Mouse (Mus musculus) embryonic fibroblast, embryonic 13.5 days (primary cell): Measurements from ENCODE around the gene Tert. TPM values are rescaled to one million over a fixed set of nuclear protein-coding genes. Genes with fewer than 3 reads are reported as not detected.

Experiments
- H3K27ac ChIP-seq: 2 replicates; pipeline ENCODE4 v1.5.1; 2012; ENCODE audit warnings: low read length, control low read depth, inconsistent platforms; ENCODE audit not compliant: insufficient read depth
- H3K4me1 ChIP-seq: 2 replicates; pipeline ENCODE4 v1.6.1; 2011; ENCODE audit warnings: low read length; ENCODE audit not compliant: control insufficient read depth, insufficient read depth
- H3K4me3 ChIP-seq: 2 replicates; pipeline ENCODE4 v1.5.1; 2011; ENCODE audit warnings: mild to moderate bottlenecking, control low read depth, low read length; ENCODE audit not compliant: insufficient read depth
- CTCF ChIP-seq: IDR thresholded peaks from 2 replicates; pipeline ENCODE4 v1.5.1; 2011; ENCODE audit warnings: mild to moderate bottlenecking, control low read depth, low read length, moderate library complexity, borderline replicate concordance; ENCODE audit not compliant: insufficient read depth
- POLR2A ChIP-seq: IDR thresholded peaks from 2 replicates; pipeline ENCODE4 v1.6.1; 2011; ENCODE audit warnings: low read depth, mild to moderate bottlenecking, control low read depth, low read length, moderate library complexity
- polyA plus RNA-seq: library from polyadenylated mRNA; stranded (reverse); fragments of >200 nt; gene quantifications from 2 replicates; pipeline ENCODE4 v1.2.4, GENCODE M21; 2011; ENCODE audit warnings: low read depth; ENCODE audit not compliant: missing spikeins, insufficient read length

Tert gene
- polyA plus RNA-seq: 6.5 and 6.6 TPM in 2 replicates

- Histone ChIP-seq H3K4me3 (peak within 1 kb of the TSS; percentile 57), H3K27ac (no peak within 1 kb of the TSS), H3K4me1 (no peaks in the 10 kb centered on the region)
- TF ChIP-seq POLR2A (peak; percentile 79), CTCF (no peak)
Observed at GRCm38 (mm10) chr13:73626745-73627549, at the start of gene Tert. Tert (plus strand) TSS chr13:73626911.

GRCm38 (mm10) chr13:73577277-73577676 lies 49.4 kb upstream of the Tert start:
- no peak for TF ChIP-seq POLR2A
- no peak overlapping the region for H3K27ac ChIP-seq

GRCm38 (mm10) chr13:73591488-73591887 lies 35.2 kb upstream of the Tert start:
- H3K27ac ChIP-seq: no peak overlapping the region
- no peak overlapping the region for H3K4me3 ChIP-seq
- TF ChIP-seq POLR2A (no peak), CTCF (no peak)
- H3K4me1 ChIP-seq: no peaks in the 10 kb centered on the region

More at GRCm38 (mm10) chr13:73577277-73577676, 49.4 kb upstream of the Tert start:
- Histone ChIP-seq H3K4me1 (no peaks in the 10 kb centered on the region), H3K4me3 (no peak overlapping the region)

- Histone ChIP-seq H3K27ac (no peak overlapping the region), H3K4me3 (no peak overlapping the region), H3K4me1 (no peaks in the 10 kb centered on the region)
- no peak for TF ChIP-seq CTCF
- no peak for TF ChIP-seq POLR2A
Observed at GRCm38 (mm10) chr13:73592546-73592945, 34.2 kb upstream of the Tert start.

- no peak overlapping the region for H3K4me3 ChIP-seq
- TF ChIP-seq POLR2A (no peak), CTCF (no peak)
Observed at GRCm38 (mm10) chr13:73596276-73596675, 30.4 kb upstream of the Tert start.

GRCm38 (mm10) chr13:73600217-73600616 lies 26.5 kb upstream of the Tert start:
- Histone ChIP-seq H3K4me3 (no peak overlapping the region), H3K4me1 (no peaks in the 10 kb centered on the region), H3K27ac (no peak overlapping the region)
- TF ChIP-seq POLR2A (no peak), CTCF (no peak)

More at GRCm38 (mm10) chr13:73596276-73596675, 30.4 kb upstream of the Tert start:
- Histone ChIP-seq H3K27ac (no peak overlapping the region), H3K4me1 (no peaks in the 10 kb centered on the region)

- Histone ChIP-seq H3K4me3 (peak overlapping the region; percentile 91), H3K4me1 (no peaks in the 10 kb centered on the region), H3K27ac (no peak overlapping the region)
- TF ChIP-seq POLR2A: no peak; the same call in 1 of the 2 replicates
- TF ChIP-seq CTCF: no peak
Observed at GRCm38 (mm10) chr13:73603046-73603445, 23.7 kb upstream of the Tert start.

GRCm38 (mm10) chr13:73603522-73604155 lies 23.1 kb upstream of the Tert start, which contains the start of gene Clptm1l:
Clptm1l (plus strand) TSS chr13:73604006.
- peak; percentile 77 for TF ChIP-seq POLR2A
- no peak for TF ChIP-seq CTCF
- peak within 1 kb of the TSS; percentile 91 for H3K4me3 ChIP-seq
- no peaks in the 10 kb centered on the region for H3K4me1 ChIP-seq
- peak within 1 kb of the TSS; percentile 37; the same call in 1 of the 2 replicates for H3K27ac ChIP-seq

- TF ChIP-seq CTCF (no peak), POLR2A (no peak)
- H3K27ac ChIP-seq: no peak overlapping the region
- peak overlapping the region; percentile 91 for H3K4me3 ChIP-seq
- H3K4me1 ChIP-seq: no peaks in the 10 kb centered on the region
Observed at GRCm38 (mm10) chr13:73604156-73604957, 22.4 kb upstream of the Tert start.
